Mouse (Mus musculus): ENCODE results near the gene Xylt2.

Gene Xylt2

GRCm38 (mm10) chr11:94614603-94615002 lies 62.7 kb downstream of the Xylt2 start:
- DNase-seq (ENCODE audit: low spot score in 2 of 2): no peak

Data from spleen, postnatal 14 days (tissue).